Mouse (Mus musculus) urinary bladder, postnatal 4 days (tissue): ENCODE data around the gene Acsf3.

ENCODE experiments used
- DNase-seq, 2 experiments: peaks; one replicate each; pipeline ENCODE4 v3.0.0; 2021 to 2022; ENCODE audit warnings: low spot score in 2 of 2

The Acsf3 gene

DNA sequence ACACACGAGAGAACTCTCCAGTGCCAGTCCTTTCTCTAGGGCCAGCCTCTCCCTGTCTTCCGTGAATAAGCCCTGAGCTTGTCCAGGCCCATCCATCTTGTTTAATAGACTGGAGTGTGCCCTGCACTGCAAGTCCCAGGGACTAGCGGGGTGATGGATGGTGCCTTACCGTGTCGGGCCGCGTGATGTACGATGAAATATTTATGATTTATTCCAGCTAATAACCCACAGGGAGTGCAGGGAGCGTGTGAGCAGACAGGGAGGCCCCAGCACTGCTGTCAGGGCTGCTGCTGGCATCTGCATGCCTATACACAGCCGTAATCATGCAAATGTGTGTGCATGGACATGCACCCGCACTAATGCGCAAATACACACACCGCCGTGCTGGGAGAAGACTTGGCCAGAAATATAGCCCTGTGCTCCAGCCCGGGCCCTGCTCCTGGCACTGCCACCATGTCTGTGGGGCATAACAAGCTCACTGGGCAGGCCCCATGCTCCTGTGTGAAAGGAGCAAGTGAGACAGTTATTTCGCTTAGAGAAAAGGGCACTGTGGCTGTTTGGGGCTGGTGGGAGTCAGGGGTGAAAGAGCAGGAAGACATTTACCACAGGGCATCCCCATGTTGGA is 36.7 kb downstream of the Acsf3 start:
- no peak for DNase-seq

DNA sequence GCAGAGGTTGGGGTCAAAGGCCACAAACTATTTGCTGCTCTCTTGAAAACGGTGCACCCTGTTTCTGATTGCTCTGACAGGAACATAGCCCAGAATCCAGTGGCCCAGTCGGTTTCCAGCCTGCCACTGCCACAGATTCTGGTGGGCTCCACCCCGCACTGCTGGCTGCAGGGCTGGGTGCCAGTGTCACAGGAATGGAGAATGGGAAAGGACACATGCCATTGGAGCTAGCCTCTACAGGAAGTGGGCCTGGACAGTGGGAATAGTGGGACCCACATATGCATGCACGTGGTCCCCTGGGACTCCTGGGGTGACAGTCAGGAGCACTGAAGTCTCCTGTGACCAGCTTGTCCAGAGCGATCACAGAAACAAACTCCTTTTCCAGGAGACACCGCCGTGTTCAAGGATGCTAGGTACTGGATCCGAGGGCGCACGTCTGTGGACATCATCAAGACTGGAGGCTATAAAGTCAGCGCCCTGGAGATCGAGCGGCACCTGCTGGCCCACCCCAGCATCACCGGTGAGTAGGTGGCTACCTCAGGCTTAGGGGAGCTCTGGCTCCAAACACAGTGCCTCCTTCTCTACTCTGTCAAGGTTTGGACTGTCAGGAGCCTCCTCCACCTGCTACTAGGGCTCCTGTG is 37.4 kb downstream of the Acsf3 start:
- DNase-seq = no peak

DNA sequence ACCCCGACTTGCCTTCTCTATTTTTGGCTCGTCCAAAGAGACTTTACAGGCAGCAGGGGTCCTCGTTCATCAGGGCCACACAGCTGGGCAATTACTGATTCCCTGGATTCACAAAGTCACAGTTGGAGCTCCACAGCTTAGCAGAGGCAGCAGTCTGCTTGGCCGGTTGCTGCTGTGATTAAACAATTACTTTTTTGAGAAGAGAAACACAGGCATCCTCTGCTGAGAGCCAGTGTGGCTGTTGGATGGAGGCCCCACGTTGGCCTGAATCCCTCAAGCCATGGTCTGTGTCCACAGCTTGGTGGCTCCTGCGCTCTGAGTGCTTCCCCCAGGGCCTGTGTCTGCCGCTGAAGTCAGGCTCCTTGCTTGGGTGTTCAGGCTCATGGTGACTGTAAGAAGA is 39.3 kb downstream of the Acsf3 start:
- DNase-seq = no peak

GRCm38 (mm10) chr8:122816965-122817364 is 41.7 kb downstream of the Acsf3 start:
- DNase-seq = no peak

- no peak for DNase-seq
Measured at GRCm38 (mm10) chr8:122817724-122818496, 42.6 kb downstream of the Acsf3 start.

- DNase-seq = no peak
Measured at GRCm38 (mm10) chr8:122819776-122820175, 44.5 kb downstream of the Acsf3 start.

DNA sequence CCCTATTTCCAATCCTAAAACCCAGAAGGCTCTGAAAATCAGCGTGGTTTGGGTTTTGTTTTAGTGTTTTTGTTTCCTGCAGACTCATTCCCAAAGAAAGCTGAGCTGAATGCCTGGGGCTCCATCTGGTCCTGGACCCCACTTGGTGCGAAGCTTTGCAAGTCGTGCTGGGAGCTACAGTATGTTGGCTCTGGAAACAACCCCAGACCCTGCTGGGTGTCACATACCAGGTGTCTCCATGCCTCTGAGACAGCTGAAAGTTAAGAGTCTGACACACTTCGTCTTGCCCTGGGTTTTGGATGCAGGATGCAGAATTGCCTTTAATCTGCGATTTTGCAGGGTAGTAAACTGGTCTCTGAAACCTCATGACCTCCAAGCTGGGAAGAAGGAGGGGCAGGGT is 49.3 kb downstream of the Acsf3 start:
- no peak for DNase-seq

GRCm38 (mm10) chr8:122824986-122825385 is 49.7 kb downstream of the Acsf3 start:
- no peak for DNase-seq

- DNase-seq = no peak
Measured at GRCm38 (mm10) chr8:122825408-122825807, 50.1 kb downstream of the Acsf3 start.

DNA sequence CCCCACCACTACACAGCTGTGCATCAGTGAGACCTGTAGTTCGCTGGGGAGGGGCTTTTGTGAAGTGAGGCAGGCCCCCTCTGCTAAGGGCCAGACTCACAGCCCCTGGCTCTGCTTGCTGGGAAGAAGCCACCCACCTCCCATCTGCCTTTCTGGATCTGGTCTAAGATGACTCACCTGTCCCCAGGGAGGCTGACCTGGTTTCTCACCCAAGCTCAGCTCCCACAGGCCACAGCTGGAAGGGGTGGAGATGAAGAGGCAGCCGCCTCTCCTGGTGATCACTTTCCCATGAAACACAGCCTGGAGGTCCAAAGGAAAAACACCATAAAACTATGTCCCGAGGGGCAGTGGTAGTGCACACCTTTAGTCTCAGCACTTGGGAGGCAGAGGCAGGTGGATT is 54.1 kb downstream of the Acsf3 start:
- no peak for DNase-seq

GRCm38 (mm10) chr8:122830349-122831061 is 55.2 kb downstream of the Acsf3 start:
- DNase-seq = peak; percentile 81 to 91

DNA sequence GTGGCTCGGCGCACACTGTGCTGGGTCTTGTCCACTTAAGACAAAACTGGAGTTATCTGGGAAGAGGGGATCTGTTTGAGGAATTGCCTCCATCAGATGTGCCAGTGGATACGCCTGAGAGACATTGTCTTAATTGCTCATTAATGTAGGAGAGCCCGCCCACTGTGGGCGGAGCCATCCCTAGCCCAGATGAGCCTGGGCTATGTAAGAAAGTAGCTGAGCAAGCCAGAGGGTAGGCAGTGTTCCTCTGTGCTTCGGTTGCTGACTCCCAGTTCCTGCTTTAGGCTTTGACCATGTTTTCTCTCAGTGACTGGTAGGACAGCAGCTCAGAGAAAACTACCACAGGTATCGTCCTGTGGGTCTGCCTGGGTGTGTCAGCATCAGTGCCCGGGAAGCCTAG is 59.1 kb downstream of the Acsf3 start:
- no peak for DNase-seq

DNA sequence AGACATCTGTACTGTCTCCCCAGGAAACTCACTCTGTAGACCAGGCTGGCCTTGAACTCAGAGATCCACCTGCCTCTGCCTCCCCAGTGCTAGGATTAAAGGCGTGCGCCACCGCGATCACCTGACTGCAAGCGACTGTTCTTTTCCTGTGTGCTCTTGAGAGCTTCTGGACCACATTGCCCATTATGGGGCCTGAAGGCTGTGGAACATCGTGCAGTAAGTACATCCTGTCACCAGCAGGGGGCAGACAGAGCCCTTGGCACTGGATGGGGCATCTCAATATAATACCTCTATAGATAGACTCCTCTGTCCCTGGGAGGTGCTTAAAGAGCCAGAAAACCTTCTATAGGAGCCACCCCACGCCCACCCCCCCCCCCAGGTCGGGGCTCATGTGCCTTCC is 59.7 kb downstream of the Acsf3 start:
- DNase-seq = peak in 1 of 2 experiments; percentile 77

- DNase-seq = no peak
Measured at GRCm38 (mm10) chr8:122836199-122836598, 60.9 kb downstream of the Acsf3 start.

GRCm38 (mm10) chr8:122836696-122837095 is 61.4 kb downstream of the Acsf3 start:
- DNase-seq = no peak

- DNase-seq = no peak
Measured at GRCm38 (mm10) chr8:122844161-122844560, 68.9 kb downstream of the Acsf3 start.

DNA sequence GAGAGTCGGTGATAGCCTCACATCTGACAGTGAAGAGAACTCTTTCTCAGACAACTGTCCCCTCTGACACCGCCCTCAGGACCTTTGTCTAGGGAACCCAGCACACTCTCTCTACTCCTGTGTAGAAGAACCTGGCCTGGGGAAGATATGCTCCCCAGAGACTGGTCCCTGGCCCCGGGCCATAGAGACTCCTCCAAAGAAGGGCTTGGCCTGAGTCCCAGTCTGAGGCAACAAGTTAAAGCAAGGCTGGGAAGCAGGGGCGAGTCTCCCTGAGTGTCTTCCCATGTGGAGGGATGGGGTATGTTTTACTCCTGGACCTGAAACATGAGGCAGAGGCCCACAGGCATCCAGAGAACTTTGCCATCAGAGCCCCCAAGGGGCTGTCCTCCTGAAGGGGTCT is 70.4 kb downstream of the Acsf3 start:
- DNase-seq = peak; percentile 60 to 72

- no peak for DNase-seq
Measured at GRCm38 (mm10) chr8:122847829-122848561, 72.7 kb downstream of the Acsf3 start, which contains the start of gene Cdh15. Cdh15 (plus strand) TSS chr8:122847966.

GRCm38 (mm10) chr8:122849152-122849910 is 74.0 kb downstream of the Acsf3 start:
- no peak for DNase-seq

DNA sequence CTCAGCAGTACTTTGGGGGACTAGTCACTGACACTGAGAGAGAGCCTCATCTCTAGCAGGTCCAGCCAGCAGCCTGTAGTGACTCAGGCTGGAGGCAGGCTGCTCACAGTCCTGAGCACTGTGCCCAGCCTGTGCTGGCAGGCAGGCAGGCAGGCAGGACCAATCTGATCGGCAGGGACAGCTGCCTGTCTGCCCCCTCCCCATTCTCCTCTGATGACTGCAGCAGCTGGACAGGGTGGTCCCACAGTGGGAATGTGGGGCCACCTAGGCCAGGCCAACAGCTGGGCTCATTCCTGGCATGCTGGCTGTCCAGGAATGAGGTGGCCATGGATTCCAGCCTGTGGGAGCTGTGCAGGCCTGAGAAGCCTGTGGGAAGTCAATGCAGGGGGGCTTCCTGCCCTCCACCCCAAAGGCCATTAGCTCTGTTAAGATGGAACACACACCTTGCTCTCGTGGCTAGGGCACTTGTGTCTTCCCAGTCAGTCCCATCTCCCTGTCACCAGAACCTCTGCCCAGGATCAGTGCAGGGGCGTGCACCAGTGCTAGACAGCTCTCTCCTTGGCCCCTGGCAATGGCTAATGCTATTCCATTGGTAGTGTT is 75.5 kb downstream of the Acsf3 start:
- DNase-seq = no peak
